Mouse (Mus musculus): ENCODE measurements at regions not wholly inside any gene's neighbourhood (a gene's known extent, or its start where the extent isn't known, plus 50 kb on each side); places are given as distances from the start of the nearest gene placed in this dataset.

- TF ChIP-seq POLR2A (IDR thresholded peaks at IDR 0.05; ENCODE audit: insufficient read length, low read depth) (no peak), POLR2AphosphoS2 (IDR thresholded peaks at IDR 0.05; ENCODE audit: insufficient read length, low read depth) (no peak), SRF (IDR thresholded peaks at IDR 0.05; ENCODE audit: control insufficient read depth, insufficient read length, low read depth) (no peak)
Observed at GRCm38 (mm10) chr4:106168741-106169140, 147.3 kb upstream of the Usp24 start.

All from myocyte (in vitro differentiated cells).